Mouse (Mus musculus): ENCODE measurements around the gene Ppp1r27. TPM values are rescaled to one million over a fixed set of nuclear protein-coding genes. Genes with fewer than 3 reads are reported as not detected.
"Not testable (repeated sequence)": the region's sequence is repeated elsewhere in the genome, so short reads cannot be mapped to it uniquely, and the experiment has no call there.

Gene Ppp1r27
- polyA plus RNA-seq, 1 experiment from 2014 or later = not detected

DNA sequence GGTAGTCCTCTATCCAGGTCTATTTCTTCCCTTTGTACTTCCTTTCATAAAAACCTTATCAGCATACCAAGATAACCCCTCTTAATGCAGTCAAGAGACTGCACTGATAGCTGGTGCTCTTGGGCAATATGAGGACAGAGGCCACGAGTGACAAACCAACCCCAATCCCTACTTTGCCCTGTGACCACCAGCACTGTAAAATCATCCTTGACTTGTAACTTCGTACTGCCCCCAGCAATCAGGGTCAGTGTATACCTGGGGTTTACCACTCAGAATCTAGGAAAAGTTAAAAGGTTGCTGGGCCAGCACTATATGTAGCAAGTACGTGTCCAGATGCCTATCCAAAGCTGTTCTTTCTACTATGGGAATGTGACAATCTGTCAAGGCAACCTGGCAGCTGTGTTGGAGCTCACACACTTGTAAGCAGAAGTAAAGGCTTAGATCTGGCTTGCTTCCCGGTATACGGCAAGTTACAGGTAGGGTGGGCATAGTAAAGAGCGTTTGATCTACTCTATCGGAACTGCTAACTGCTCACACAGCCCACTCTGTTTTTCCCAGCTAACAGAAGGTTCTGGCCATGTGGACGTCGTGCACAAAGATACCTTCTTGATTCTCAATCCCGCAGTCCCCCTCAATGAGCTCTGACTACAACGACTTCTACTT lies 21.0 kb upstream of the Ppp1r27 start:
- no peaks in the 10 kb centered on the region for H3K27me3 ChIP-seq (ENCODE audit: control insufficient read depth, insufficient read depth, low read length)
- H3K9ac ChIP-seq (ENCODE audit: low read depth, low read length) = peak overlapping the region; percentile 92
- 7% methylated on average over 11 of the region's 11 CpGs for WGBS (ENCODE audit: insufficient replicate concordance)
- H3K9me3 ChIP-seq (replicated peaks; ENCODE audit: control insufficient read depth, low read length) = no peaks in the 10 kb centered on the region
- peak overlapping the region; percentile 86 for H3K4me2 ChIP-seq
- H3K36me3 ChIP-seq (ENCODE audit: control insufficient read depth, insufficient read depth, low read length) = peaks cover 28% of the 10 kb centered on the region
- peak overlapping the region; percentile 96; the same call in 1 of the 2 replicates for H3K27ac ChIP-seq (ENCODE audit: low read depth, low read length)
- peaks cover 16% of the 10 kb centered on the region for H3K4me1 ChIP-seq (ENCODE audit: control insufficient read depth, insufficient read depth, low read length)
- H3K4me3 ChIP-seq (ENCODE audit: low read depth, low read length) = peak overlapping the region; percentile 98
- no peak for ATAC-seq (replicated peaks; ENCODE audit: insufficient number of reproducible peaks, low FRiP score, low TSS enrichment)

DNA sequence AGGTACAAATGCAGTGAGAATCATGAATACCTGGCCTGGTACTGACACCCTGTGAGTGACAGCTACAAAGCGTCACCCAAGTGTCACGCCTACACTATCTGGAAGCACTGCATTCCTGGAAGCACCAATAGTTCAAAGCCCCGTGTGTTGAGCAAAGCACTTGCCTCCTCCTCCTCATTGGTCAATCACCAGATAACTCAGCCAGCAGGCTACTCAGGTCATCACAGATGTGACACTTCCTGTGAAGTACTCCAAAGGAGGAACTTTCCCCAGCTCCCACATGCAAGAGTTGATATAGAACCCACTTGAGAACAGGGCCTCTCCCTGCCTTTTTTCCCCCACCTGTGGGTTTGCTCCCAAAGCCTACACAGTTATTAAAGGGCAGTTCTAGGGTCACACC lies 20.2 kb upstream of the Ppp1r27 start:
- no peaks in the 10 kb centered on the region for H3K9me3 ChIP-seq (replicated peaks; ENCODE audit: control insufficient read depth, low read length)
- H3K27ac ChIP-seq (ENCODE audit: low read depth, low read length) = no peak overlapping the region
- H3K27me3 ChIP-seq (ENCODE audit: control insufficient read depth, insufficient read depth, low read length) = no peaks in the 10 kb centered on the region
- peaks cover 35% of the 10 kb centered on the region for H3K36me3 ChIP-seq (ENCODE audit: control insufficient read depth, insufficient read depth, low read length)
- H3K4me1 ChIP-seq (ENCODE audit: control insufficient read depth, insufficient read depth, low read length) = peaks cover 16% of the 10 kb centered on the region
- no peak for ATAC-seq (replicated peaks; ENCODE audit: insufficient number of reproducible peaks, low FRiP score, low TSS enrichment)
- H3K4me3 ChIP-seq (ENCODE audit: low read depth, low read length) = peak overlapping the region; percentile 98
- 27% methylated on average over 3 of the region's 3 CpGs for WGBS (ENCODE audit: insufficient replicate concordance)
- H3K9ac ChIP-seq (ENCODE audit: low read depth, low read length) = peak overlapping the region; percentile 92; the same call in 1 of the 2 replicates
- peak overlapping the region; percentile 86 for H3K4me2 ChIP-seq

DNA sequence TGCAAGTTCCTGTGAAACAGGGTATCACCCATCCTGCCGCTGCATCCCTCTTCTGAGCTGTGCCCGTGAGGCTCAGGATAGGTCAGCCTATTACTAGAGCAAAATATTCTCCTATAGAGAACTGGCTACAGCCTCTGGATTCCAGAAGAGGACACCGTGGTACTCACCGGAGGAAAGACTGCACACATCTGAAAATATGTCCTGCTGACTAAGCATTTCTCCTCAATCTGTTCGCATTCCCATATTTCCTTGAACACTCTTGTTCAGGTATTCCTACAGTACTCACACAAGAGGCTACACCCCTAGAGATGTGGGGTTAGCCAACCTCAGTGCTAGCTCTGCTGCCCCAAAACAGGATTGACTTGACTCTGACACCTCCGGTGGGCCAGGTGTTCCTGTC lies 17.4 kb upstream of the Ppp1r27 start:
- no peaks in the 10 kb centered on the region for H3K9me3 ChIP-seq (replicated peaks; ENCODE audit: control insufficient read depth, low read length)
- H3K27ac ChIP-seq (ENCODE audit: low read depth, low read length) = no peak overlapping the region
- no peak overlapping the region for H3K4me3 ChIP-seq (ENCODE audit: low read depth, low read length)
- H3K36me3 ChIP-seq (ENCODE audit: control insufficient read depth, insufficient read depth, low read length) = peaks cover 58% of the 10 kb centered on the region
- WGBS (ENCODE audit: insufficient replicate concordance) = 95% methylated on average over 6 of the region's 6 CpGs
- ATAC-seq (replicated peaks; ENCODE audit: insufficient number of reproducible peaks, low FRiP score, low TSS enrichment) = no peak
- H3K4me2 ChIP-seq = no peak overlapping the region
- H3K27me3 ChIP-seq (ENCODE audit: control insufficient read depth, insufficient read depth, low read length) = no peaks in the 10 kb centered on the region
- H3K9ac ChIP-seq (ENCODE audit: low read depth, low read length) = no peak overlapping the region
- H3K4me1 ChIP-seq (ENCODE audit: control insufficient read depth, insufficient read depth, low read length) = peaks cover 8% of the 10 kb centered on the region

DNA sequence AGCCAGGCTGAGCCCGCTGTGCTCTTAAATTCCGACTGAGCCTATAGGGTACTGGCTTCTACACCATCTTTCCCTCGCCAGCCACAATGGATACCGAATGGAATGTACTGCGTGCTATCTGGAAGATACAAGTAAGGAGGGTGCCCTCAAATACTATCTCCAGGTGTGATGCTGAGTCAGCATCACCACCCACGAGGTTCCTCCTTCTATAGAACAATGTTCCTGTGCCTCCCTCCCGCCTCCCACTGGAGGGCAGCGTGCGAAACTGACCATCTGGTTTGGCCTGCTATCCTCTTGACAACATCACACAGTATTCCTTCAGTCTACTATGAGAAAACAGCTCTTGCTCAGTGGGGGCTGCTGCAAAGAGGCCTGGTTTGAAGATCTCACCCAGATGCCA lies 14.2 kb upstream of the Ppp1r27 start:
- no peak overlapping the region for H3K27ac ChIP-seq (ENCODE audit: low read depth, low read length)
- H3K27me3 ChIP-seq (ENCODE audit: control insufficient read depth, insufficient read depth, low read length) = no peaks in the 10 kb centered on the region
- no peak for ATAC-seq (replicated peaks; ENCODE audit: insufficient number of reproducible peaks, low FRiP score, low TSS enrichment)
- no peak overlapping the region for H3K4me3 ChIP-seq (ENCODE audit: low read depth, low read length)
- no peaks in the 10 kb centered on the region for H3K4me1 ChIP-seq (ENCODE audit: control insufficient read depth, insufficient read depth, low read length)
- H3K9me3 ChIP-seq (replicated peaks; ENCODE audit: control insufficient read depth, low read length) = no peaks in the 10 kb centered on the region
- 87% methylated on average over 9 of the region's 9 CpGs for WGBS (ENCODE audit: insufficient replicate concordance)
- peaks cover 76% of the 10 kb centered on the region for H3K36me3 ChIP-seq (ENCODE audit: control insufficient read depth, insufficient read depth, low read length)
- no peak overlapping the region for H3K4me2 ChIP-seq
- H3K9ac ChIP-seq (ENCODE audit: low read depth, low read length) = no peak overlapping the region

DNA sequence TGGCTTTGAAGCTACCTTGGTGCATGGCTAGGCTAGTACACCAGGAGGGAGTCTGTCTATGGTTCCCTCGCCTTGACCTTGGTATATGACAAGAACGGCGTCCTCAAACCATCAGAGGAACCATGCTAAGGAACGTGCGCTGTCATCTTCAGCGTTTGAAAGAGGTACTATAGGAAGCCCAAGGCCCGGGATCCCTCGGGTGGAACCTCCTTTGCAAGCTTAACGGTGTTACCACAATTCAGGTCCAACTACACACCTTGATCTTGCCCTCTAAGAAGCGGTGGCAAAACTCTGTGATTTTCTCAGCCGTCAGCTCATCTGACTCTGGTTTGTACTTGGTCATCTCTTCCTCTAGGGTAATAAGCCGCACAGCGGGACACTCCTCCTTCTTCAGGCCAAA lies 12.0 kb upstream of the Ppp1r27 start:
- no peaks in the 10 kb centered on the region for H3K4me1 ChIP-seq (ENCODE audit: control insufficient read depth, insufficient read depth, low read length)
- H3K4me2 ChIP-seq = no peak overlapping the region
- no peaks in the 10 kb centered on the region for H3K9me3 ChIP-seq (replicated peaks; ENCODE audit: control insufficient read depth, low read length)
- ATAC-seq (replicated peaks; ENCODE audit: insufficient number of reproducible peaks, low FRiP score, low TSS enrichment) = no peak
- WGBS (ENCODE audit: insufficient replicate concordance) = 92% methylated on average over 13 of the region's 13 CpGs
- peaks cover 76% of the 10 kb centered on the region for H3K36me3 ChIP-seq (ENCODE audit: control insufficient read depth, insufficient read depth, low read length)
- no peaks in the 10 kb centered on the region for H3K27me3 ChIP-seq (ENCODE audit: control insufficient read depth, insufficient read depth, low read length)
- H3K4me3 ChIP-seq (ENCODE audit: low read depth, low read length) = no peak overlapping the region
- H3K27ac ChIP-seq (ENCODE audit: low read depth, low read length) = no peak overlapping the region
- no peak overlapping the region for H3K9ac ChIP-seq (ENCODE audit: low read depth, low read length)

DNA sequence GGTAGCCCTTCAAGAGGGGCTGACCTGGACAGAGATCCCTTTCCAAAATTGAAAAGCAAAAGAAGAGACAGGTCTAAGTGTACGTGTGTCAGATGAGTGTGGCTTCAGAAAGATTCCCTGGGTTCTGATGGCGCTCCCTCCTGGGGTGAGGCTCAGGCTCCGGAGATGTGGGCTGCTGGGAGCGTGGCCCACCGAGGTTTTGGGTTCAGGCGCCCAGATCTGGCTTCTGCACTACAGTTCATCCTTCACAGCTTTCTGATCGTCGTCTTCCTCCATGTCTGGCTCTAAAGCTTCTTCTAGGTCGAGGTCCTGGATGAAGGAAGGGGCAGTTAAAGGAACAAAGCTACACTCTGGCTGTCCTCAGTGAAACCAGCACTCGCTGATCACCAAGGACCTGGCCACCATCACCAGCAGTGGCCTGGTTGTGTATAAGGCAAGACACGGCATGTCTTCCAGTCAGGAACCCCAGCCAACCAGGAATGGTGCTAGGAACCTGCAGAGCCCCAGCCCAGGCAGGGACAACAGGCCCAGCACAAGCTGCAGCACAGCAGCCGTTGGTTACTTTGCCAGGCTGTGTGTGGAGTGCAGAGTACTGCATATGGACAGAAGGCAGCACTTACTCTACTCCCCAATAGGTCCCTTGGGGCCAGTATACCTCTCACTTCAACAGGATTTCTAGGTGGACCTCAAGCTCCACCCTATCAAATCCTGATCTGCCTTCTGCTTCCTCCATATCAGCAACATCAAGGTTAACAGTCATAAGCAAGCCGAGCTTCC lies 10.2 kb upstream of the Ppp1r27 start:
- ATAC-seq (replicated peaks; ENCODE audit: insufficient number of reproducible peaks, low FRiP score, low TSS enrichment) = no peak
- no peaks in the 10 kb centered on the region for H3K9me3 ChIP-seq (replicated peaks; ENCODE audit: control insufficient read depth, low read length)
- H3K27ac ChIP-seq (ENCODE audit: low read depth, low read length) = no peak overlapping the region
- no peaks in the 10 kb centered on the region for H3K4me1 ChIP-seq (ENCODE audit: control insufficient read depth, insufficient read depth, low read length)
- H3K4me2 ChIP-seq = no peak overlapping the region
- 92% methylated on average over 13 of the region's 13 CpGs for WGBS (ENCODE audit: insufficient replicate concordance)
- H3K9ac ChIP-seq (ENCODE audit: low read depth, low read length) = no peak overlapping the region
- H3K27me3 ChIP-seq (ENCODE audit: control insufficient read depth, insufficient read depth, low read length) = no peaks in the 10 kb centered on the region
- H3K4me3 ChIP-seq (ENCODE audit: low read depth, low read length) = no peak overlapping the region
- peaks cover 62% of the 10 kb centered on the region for H3K36me3 ChIP-seq (ENCODE audit: control insufficient read depth, insufficient read depth, low read length)

DNA sequence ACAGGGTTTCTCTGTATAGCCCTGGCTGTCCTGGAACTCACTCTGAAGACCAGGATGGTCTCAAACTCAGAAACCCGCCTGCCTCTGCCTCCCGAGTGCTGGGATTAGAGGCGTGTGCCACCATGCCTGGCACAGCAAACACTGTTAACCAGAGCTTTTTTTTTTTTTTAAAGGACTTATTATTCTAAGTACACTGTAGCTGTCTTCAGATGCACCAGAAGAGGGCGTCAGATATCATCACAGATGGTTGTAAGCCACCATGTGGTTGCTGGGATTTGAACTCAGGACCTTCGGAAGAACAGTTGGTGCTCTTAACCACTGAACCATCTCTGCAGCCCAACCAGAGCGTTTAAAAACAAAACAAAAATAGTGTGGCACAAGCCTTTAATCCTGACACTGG lies 7.9 kb upstream of the Ppp1r27 start:
- 85% methylated on average over 6 of the region's 6 CpGs for WGBS (ENCODE audit: insufficient replicate concordance)
- H3K36me3 ChIP-seq (ENCODE audit: control insufficient read depth, insufficient read depth, low read length) = peaks cover 44% of the 10 kb centered on the region

DNA sequence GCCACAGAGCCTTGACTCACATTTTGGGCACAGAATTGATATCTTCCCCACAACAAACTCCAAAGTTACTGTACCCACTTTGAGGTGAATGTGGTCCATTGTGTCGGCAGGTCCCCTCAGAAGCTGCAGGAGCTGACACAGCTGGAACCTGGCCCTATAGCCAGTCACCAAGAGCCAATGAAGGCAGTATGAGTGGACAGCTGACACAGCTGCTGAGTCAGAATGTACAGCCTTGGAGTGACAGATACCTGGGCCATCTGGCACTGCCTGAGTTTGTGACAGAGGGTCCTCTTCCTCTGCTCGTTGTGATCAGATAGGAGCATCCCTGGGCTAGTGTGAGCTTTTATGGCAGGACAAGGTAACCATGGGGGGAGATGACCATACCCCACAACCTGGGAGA lies 4.3 kb upstream of the Ppp1r27 start:
- ATAC-seq (replicated peaks; ENCODE audit: insufficient number of reproducible peaks, low FRiP score, low TSS enrichment) = no peak
- Histone ChIP-seq H3K9ac (ENCODE audit: low read depth, low read length) (no peak overlapping the region), H3K27me3 (ENCODE audit: control insufficient read depth, insufficient read depth, low read length) (no peaks in the 10 kb centered on the region), H3K4me3 (ENCODE audit: low read depth, low read length) (no peak overlapping the region), H3K4me2 (no peak overlapping the region), H3K9me3 (replicated peaks; ENCODE audit: control insufficient read depth, low read length) (no peaks in the 10 kb centered on the region), H3K27ac (ENCODE audit: low read depth, low read length) (no peak overlapping the region), H3K4me1 (ENCODE audit: control insufficient read depth, insufficient read depth, low read length) (peaks cover 5% of the 10 kb centered on the region; the same call in 1 of the 2 replicates), H3K36me3 (ENCODE audit: control insufficient read depth, insufficient read depth, low read length) (peaks cover 13% of the 10 kb centered on the region)
- 42% methylated on average over 2 of the region's 2 CpGs for WGBS (ENCODE audit: insufficient replicate concordance)

More for the DNA sequence above, 7.9 kb upstream of the Ppp1r27 start:
- not testable (repeated sequence) for H3K27ac ChIP-seq (ENCODE audit: low read depth, low read length); H3K9me3 ChIP-seq (replicated peaks; ENCODE audit: control insufficient read depth, low read length); H3K27me3 ChIP-seq (ENCODE audit: control insufficient read depth, insufficient read depth, low read length); H3K4me1 ChIP-seq (ENCODE audit: control insufficient read depth, insufficient read depth, low read length); H3K4me2 ChIP-seq; H3K4me3 ChIP-seq (ENCODE audit: low read depth, low read length); H3K9ac ChIP-seq (ENCODE audit: low read depth, low read length); ATAC-seq (replicated peaks; ENCODE audit: insufficient number of reproducible peaks, low FRiP score, low TSS enrichment)

Measured in heart, embryonic 11.5 days (tissue).